Mouse (Mus musculus) hindbrain, embryonic 12.5 days (tissue): Measurements from ENCODE around the gene Bcas2. TPM values are rescaled to one million over a fixed set of nuclear protein-coding genes. Genes with fewer than 3 reads are reported as not detected.

Experiments used
- ATAC-seq: fragments of 200-750 bp; cut with Nextera tagmentation; 2 replicates; pipeline ENCODE4 v1.8.0; 2017; ENCODE audit warnings: moderate TSS enrichment; ENCODE audit not compliant: low FRiP score
- H3K27ac ChIP-seq: fragments of 300-500 bp; sonication (generic); 2 replicates; pipeline ENCODE4 v1.5.1; 2016; ENCODE audit warnings: mild to moderate bottlenecking
- H3K27me3 ChIP-seq: fragments of 300-500 bp; sonication (generic); 2 replicates; pipeline ENCODE4 v1.6.1; 2016; ENCODE audit warnings: mild to moderate bottlenecking
- H3K36me3 ChIP-seq: fragments of 300-500 bp; sonication (generic); 2 replicates; pipeline ENCODE4 v1.6.1; 2016; ENCODE audit warnings: mild to moderate bottlenecking
- H3K4me1 ChIP-seq: fragments of 300-500 bp; sonication (generic); 2 replicates; pipeline ENCODE4 v1.6.1; 2016
- H3K4me2 ChIP-seq: fragments of 300-500 bp; sonication (generic); replicated peaks from 2 replicates; pipeline ENCODE4 v1.6.1; 2016; ENCODE audit warnings: mild to moderate bottlenecking
- H3K4me3 ChIP-seq: fragments of 300-500 bp; sonication (generic); 2 replicates; pipeline ENCODE4 v1.5.1; 2016; ENCODE audit warnings: mild to moderate bottlenecking
- H3K9ac ChIP-seq: fragments of 300-500 bp; sonication (generic); 2 replicates; pipeline ENCODE4 v1.6.1; 2016; ENCODE audit warnings: mild to moderate bottlenecking, moderate library complexity
- H3K9me3 ChIP-seq: fragments of 300-500 bp; sonication (generic); replicated peaks from 2 replicates; pipeline ENCODE4 v1.6.1; 2016; ENCODE audit warnings: mild to moderate bottlenecking
- WGBS: fragments of 180-500 bp; shearing (Covaris S2); methylation state at CpG from one replicate; pipeline ENCODE4 v1.1.7; 2016; 5-methylcytosine and 5-hydroxymethylcytosine counted together
- polyA plus RNA-seq: library from polyadenylated mRNA; unstranded; fragments of >200 nt; fragmentation: Nextera tagmentation; extraction: Ambion mirVana; gene quantifications from 2 replicates; pipeline ENCODE4 v1.2.1, GENCODE M21; 2016

Bcas2 gene
- polyA plus RNA-seq, result 226 and 235 TPM in 2 replicates

DNA sequence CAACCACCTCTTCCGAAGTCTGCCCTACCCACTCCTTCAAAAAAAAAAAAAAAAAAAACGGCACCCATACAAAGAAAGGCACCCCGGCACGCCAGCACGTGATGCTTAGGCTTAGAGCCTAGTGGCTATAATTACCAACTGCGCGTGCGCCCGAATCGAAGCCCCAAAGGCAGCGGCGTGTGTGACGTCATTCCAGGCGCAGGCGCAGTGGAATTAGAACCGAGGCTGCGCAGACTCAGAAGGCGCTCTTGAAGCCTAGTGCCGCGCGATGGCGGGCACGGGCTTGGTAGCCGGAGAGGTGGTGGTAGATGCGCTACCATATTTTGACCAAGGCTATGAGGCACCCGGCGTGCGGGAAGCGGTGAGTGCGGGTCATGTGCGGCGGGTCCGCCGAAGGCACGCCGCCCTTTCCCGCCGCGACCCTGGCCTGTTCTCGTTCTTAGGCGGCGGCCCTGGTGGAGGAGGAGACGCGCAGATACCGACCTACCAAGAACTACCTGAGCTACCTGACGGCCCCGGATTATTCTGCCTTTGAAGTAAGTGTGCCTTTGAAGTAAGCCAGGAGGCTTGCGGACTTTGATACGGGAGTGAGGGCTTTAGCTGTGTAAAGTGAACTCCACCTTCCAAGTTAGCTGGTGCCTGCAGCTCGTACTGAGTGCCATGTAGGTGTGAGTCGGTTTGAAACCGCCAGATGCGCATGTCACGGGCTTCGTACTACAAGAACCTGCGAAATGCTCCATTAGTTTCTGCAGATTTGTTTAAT, at the start of gene Bcas2:
TSS of gene Bcas2 (plus strand) at position 151 of the 763 bp plus-strand sequence.
- peak; percentile 96 for ATAC-seq
- no peaks in the 10 kb centered on the region for H3K27me3 ChIP-seq
- H3K4me3 ChIP-seq, result peak within 1 kb of the TSS; percentile 83
- no peaks in the 10 kb centered on the region for H3K9me3 ChIP-seq
- peak within 1 kb of the TSS; percentile 82 for H3K9ac ChIP-seq
- peak within 1 kb of the TSS; percentile 72; the same call in 1 of the 2 replicates for H3K27ac ChIP-seq
- H3K4me1 ChIP-seq, result peaks cover 11% of the 10 kb centered on the region
- peaks cover 26% of the 10 kb centered on the region for H3K36me3 ChIP-seq
- H3K4me2 ChIP-seq, result peak within 1 kb of the TSS; percentile 83
- WGBS, result under 1% methylated on average over 56 of the region's 56 CpGs

DNA sequence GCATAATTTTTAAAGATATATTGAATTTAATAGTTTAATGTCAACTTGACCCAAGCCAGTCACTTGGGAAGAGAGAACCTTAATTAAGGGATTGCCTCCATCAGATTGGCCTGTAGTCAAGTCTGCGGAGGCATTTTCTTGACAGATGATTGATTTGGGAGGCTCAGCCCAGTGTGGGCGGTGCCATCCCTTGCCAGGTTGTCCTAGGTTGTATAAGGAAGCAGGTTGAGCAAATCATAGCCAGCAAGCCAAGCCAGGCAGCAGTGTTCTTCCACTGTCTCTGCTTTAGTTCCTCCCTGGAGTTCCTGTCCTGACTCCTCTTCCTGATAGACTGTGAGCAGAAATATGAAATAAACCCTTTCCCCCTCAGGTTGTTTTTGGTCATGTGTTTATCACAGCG, 47.8 kb upstream of the Bcas2 start:
- no peak for ATAC-seq
- H3K27me3 ChIP-seq, result no peaks in the 10 kb centered on the region
- H3K27ac ChIP-seq, result no peak overlapping the region

DNA sequence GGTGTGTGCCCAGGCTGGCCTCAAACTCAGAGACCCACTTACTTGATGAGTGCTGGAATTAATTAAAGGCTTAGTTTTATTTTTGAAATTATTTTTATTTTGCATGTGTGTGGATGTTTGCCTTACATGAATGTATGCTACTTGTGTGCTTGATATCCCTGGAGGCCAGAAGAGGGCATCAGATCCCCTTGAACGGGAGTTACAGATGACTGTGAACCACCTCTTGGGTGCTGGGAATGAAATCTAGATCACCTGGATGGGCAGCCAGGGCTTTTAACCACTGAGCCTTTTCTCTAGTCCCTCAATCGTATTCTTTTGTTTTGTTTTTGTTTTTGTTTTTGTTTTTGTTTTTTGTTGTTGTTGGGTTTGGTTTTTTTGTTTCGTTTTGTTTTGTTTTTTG, 45.3 kb upstream of the Bcas2 start:
- Histone ChIP-seq H3K27me3 (no peaks in the 10 kb centered on the region), H3K4me2 (no peak overlapping the region), H3K27ac (no peak overlapping the region), H3K36me3 (no peaks in the 10 kb centered on the region), H3K4me3 (no peak overlapping the region), H3K4me1 (peaks cover 14% of the 10 kb centered on the region), H3K9ac (no peak overlapping the region), H3K9me3 (no peaks in the 10 kb centered on the region)
- WGBS, result 85% methylated on average over 3 of the region's 3 CpGs
- ATAC-seq, result no peak

More for the DNA sequence above, 47.8 kb upstream of the Bcas2 start:
- 80% methylated on average over 3 of the region's 3 CpGs for WGBS
- H3K4me1 ChIP-seq, result peaks cover 8% of the 10 kb centered on the region
- H3K9me3 ChIP-seq, result no peaks in the 10 kb centered on the region
- no peak overlapping the region for H3K4me2 ChIP-seq
- no peak overlapping the region for H3K4me3 ChIP-seq
- no peak overlapping the region for H3K9ac ChIP-seq
- no peaks in the 10 kb centered on the region for H3K36me3 ChIP-seq

DNA sequence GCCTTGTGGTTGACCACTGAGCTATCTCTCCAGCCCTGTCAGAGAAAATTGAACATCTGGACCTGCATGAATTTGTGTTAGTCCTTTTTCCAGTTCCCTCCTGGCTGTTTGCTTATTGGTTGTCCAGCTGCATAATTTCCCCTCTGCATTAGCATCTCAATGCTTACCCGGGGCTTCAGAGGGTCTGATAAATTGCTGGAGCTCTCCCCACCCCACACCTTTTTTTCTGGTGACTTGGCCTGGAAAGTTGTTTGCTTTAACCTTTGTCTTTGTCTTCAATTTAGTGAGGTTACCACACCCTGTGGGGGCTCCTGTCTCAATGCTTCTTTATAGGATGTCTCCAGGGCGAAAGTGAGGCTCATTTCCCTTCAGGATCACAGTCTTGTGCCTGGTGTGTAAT, 44.3 kb upstream of the Bcas2 start:
- Histone ChIP-seq H3K36me3 (no peaks in the 10 kb centered on the region), H3K27me3 (no peaks in the 10 kb centered on the region), H3K9ac (no peak overlapping the region), H3K27ac (no peak overlapping the region), H3K4me1 (peaks cover 14% of the 10 kb centered on the region), H3K9me3 (no peaks in the 10 kb centered on the region), H3K4me2 (no peak overlapping the region), H3K4me3 (no peak overlapping the region)
- ATAC-seq, result peak; percentile 38; the same call in 1 of the 2 replicates
- 21% methylated on average over 2 of the region's 2 CpGs for WGBS

DNA sequence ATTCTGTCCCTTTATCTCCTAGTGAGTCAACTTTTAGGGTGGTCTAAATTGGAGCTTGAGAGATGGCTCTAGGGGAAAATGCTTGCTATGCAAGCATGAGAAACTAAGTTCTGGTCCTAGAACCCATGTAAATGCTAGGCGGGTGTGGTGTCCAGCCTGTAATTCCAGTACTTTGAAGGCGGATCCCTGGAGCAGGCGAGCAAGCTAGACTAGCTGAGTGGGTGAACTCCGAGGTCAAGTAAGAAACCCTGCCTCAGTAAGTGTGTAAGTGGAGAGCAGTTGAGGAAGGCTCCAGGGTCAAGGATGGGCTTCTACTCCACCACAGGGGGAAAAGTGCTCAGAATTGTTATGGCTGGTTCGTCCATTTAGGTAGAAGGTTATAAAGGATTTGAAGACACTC, 43.7 kb upstream of the Bcas2 start:
- Histone ChIP-seq H3K9me3 (no peaks in the 10 kb centered on the region), H3K9ac (no peak overlapping the region), H3K4me3 (no peak overlapping the region), H3K27me3 (no peaks in the 10 kb centered on the region), H3K4me2 (no peak overlapping the region), H3K4me1 (peaks cover 14% of the 10 kb centered on the region), H3K27ac (no peak overlapping the region), H3K36me3 (no peaks in the 10 kb centered on the region)
- no peak for ATAC-seq
- 63% methylated on average over 5 of the region's 5 CpGs for WGBS

DNA sequence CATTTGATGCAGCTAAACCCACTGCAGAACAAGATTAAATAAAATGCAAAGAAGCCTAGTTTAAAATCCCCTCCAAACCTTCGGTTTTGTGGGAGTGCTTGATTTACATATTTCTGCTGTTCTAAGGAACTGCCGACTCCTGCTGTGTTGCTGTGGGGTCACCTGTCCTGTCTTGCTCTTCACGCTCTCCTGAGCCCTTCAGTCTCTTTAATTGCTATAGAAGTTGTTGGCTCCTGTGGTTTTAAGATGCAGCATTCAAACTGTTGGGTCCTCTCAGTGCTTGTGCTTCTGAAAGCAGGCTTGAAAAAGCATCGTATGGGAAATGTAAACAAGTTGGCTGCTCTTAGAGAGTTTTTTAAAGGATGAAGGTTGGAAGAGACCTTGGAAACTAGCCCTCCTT, 43.2 kb upstream of the Bcas2 start:
- Histone ChIP-seq H3K36me3 (no peaks in the 10 kb centered on the region), H3K27ac (no peak overlapping the region)
- no peak for ATAC-seq

DNA sequence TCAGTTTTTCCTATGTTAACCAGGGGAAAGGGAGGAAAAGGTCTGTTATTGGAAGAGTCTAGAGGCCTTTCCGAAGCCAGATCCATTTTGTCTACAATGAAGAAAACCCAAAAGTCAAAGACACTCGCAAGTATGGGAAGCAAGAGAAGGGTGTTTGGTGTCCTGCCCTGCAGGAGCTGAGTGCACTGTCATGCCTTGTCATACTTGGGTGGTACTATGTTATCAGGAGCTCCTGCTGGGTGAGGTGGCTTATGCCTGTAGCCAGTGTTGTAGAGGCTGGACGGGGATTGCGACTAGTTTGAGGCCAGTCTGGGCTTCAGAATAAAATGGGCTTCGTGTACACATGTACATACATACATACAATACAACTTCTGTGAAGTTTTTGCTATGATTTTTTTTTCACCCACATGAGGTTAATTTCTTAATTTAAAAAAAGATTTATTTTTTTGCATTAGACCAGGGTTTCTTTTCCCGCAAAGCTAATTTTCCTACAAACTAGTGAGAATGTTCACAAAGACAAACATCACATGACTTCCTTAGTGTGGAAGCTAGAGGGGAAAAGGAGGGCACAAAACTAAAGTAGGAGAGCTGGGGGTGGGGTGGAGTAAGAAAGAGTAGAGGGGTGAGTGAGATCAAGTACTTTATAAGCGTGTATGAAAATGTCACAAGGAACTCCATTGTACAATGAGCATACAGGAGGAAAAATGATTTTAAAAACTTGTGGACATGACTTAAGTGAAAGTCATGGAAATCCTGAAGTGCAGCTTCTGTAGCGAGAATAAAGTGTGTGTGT, 41.9 kb upstream of the Bcas2 start:
- H3K36me3 ChIP-seq, result no peaks in the 10 kb centered on the region
- H3K27me3 ChIP-seq, result no peaks in the 10 kb centered on the region
- no peak overlapping the region for H3K4me2 ChIP-seq
- H3K9me3 ChIP-seq, result no peaks in the 10 kb centered on the region
- H3K4me3 ChIP-seq, result no peak overlapping the region
- H3K27ac ChIP-seq, result 0 out of 2 replicates have a peak overlapping the region, but pooled peaks have one; percentile 35
- no peak for ATAC-seq
- WGBS, result 84% methylated on average over 8 of the region's 8 CpGs
- no peak overlapping the region for H3K9ac ChIP-seq
- peaks cover 14% of the 10 kb centered on the region for H3K4me1 ChIP-seq

More for the DNA sequence above, 43.2 kb upstream of the Bcas2 start:
- Histone ChIP-seq H3K4me2 (no peak overlapping the region), H3K4me3 (no peak overlapping the region), H3K27me3 (no peaks in the 10 kb centered on the region), H3K9ac (no peak overlapping the region), H3K9me3 (no peaks in the 10 kb centered on the region), H3K4me1 (peaks cover 14% of the 10 kb centered on the region)
- WGBS, result 40% methylated on average over 4 of the region's 4 CpGs

DNA sequence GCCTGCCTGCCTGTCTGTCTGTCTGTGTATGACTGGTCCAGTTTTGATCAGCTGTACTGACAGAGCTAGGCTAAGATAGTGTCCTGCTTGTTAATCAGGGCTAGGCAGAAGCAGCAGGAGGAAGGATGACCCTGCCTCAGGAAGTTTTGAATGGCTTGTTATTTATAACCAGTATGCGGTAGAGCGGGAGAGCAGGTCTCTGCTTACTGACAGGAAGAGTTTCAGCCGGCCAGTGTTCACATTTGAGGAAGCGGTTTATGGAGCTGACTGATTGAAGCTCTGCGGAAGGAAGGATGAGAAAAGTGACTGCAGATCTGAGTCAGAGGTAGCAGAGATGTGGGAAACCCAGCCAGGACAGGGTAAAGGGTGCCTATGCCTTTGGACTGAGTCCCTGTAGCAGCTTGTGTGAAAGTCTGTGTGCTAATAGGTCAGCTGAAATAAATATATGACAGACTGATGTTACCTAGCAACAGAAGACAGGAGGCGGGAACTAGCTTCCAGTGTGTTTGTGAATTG, 41.2 kb upstream of the Bcas2 start:
- H3K27ac ChIP-seq, result peak overlapping the region; percentile 35
- no peaks in the 10 kb centered on the region for H3K36me3 ChIP-seq
- H3K27me3 ChIP-seq, result no peaks in the 10 kb centered on the region
- H3K9ac ChIP-seq, result no peak overlapping the region
- no peak overlapping the region for H3K4me3 ChIP-seq
- H3K4me1 ChIP-seq, result peaks cover 14% of the 10 kb centered on the region
- 50% methylated on average over 6 of the region's 6 CpGs for WGBS
- no peak overlapping the region for H3K4me2 ChIP-seq
- 0 out of 2 replicates have a peak, but pooled peaks have one; percentile 40 for ATAC-seq
- no peaks in the 10 kb centered on the region for H3K9me3 ChIP-seq

DNA sequence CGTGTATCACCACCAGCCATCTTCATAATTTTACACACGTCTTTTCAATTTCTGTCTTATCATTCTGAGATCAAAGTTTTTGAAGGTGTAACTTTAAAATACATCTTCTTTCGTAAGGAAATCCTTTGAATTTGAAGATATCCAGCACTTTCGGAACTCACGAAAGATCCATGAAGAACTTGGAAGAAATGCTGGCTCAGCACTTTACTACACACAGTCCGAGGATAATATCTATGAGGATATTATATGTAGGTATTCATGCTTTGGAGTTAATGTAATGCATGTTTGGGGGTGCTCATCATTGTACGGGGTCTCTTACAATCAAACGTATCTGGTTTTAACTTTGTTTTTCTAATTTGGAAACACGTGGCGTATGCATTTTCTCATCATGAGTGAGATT, 38.4 kb upstream of the Bcas2 start:
- 92% methylated on average over 10 of the region's 10 CpGs for WGBS
- H3K4me2 ChIP-seq, result no peak overlapping the region
- H3K9ac ChIP-seq, result no peak overlapping the region
- no peaks in the 10 kb centered on the region for H3K27me3 ChIP-seq
- H3K9me3 ChIP-seq, result no peaks in the 10 kb centered on the region
- ATAC-seq, result no peak
- no peak overlapping the region for H3K4me3 ChIP-seq
- H3K27ac ChIP-seq, result no peak overlapping the region
- no peaks in the 10 kb centered on the region for H3K36me3 ChIP-seq
- peaks cover 6% of the 10 kb centered on the region for H3K4me1 ChIP-seq

DNA sequence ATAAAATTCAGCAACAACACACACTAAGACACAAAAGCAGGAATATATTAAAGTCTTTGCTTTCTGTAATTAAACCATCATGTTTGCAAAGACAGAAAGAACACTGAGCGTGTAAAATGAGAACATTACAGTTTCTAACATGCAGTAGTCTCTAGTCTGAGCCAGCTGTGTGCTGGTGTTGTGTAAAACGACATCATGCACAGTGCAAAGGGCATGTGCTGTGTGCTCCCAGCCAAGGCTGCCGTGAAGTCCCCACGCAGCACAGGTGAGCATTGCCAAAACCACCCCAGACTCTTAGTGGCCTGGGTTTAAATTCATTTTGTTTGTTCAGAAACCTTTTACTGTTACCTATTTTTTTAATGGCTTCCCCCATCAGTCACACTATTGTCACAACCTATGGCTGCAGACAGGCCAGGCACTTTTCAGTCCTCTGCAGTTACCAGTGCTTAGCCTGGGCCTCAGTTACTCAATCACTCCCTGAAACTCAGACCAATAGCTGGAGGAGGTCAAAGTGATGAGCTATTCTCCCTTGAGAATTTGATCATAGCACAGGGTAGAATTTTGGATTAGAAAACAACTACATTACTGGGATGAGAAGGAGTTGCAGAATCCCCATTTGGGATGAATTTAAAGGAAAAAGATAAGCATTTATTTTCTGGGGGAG, 34.9 kb upstream of the Bcas2 start:
- no peaks in the 10 kb centered on the region for H3K9me3 ChIP-seq
- H3K27me3 ChIP-seq, result no peaks in the 10 kb centered on the region
- H3K36me3 ChIP-seq, result no peaks in the 10 kb centered on the region
- no peak for ATAC-seq
- WGBS, result 86% methylated on average over 4 of the region's 4 CpGs
- no peak overlapping the region for H3K4me2 ChIP-seq
- H3K4me3 ChIP-seq, result no peak overlapping the region
- H3K4me1 ChIP-seq, result no peaks in the 10 kb centered on the region
- H3K27ac ChIP-seq, result no peak overlapping the region
- no peak overlapping the region for H3K9ac ChIP-seq

DNA sequence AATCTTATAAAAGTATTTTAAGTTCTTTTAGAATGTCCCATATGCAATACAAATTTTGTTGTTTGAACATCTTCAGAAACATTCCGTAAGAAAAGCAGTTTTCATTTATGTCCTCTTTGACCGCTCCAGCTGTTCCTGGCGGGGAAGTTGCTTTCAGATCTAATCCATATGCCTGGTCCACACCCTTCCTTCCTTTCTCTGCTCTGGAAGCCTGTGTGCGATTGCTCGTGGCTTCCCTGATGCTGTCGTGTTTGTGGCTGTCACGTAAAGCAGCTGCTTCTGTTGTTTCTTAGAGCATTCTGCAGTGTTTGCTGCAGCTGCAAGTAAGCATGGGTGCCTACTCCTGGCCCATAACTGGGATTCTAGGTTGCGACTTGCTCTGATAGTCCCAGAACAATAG, 32.4 kb upstream of the Bcas2 start:
- WGBS, result 76% methylated on average over 8 of the region's 8 CpGs
- ATAC-seq, result no peak

More for the DNA sequence above, 32.4 kb upstream of the Bcas2 start:
- Histone ChIP-seq H3K9me3 (no peaks in the 10 kb centered on the region), H3K36me3 (no peaks in the 10 kb centered on the region), H3K9ac (no peak overlapping the region), H3K4me3 (no peak overlapping the region), H3K27me3 (no peaks in the 10 kb centered on the region), H3K4me2 (no peak overlapping the region), H3K4me1 (no peaks in the 10 kb centered on the region), H3K27ac (no peak overlapping the region)
